Mouse (Mus musculus): Measurements from ENCODE around the gene Erbb4.

Gene Erbb4

GRCm38 (mm10) chr1:69024858-69025257 is 83.0 kb downstream of the Erbb4 start:
- no peak for DNase-seq (ENCODE audit: low spot score)

- DNase-seq (ENCODE audit: low spot score), result no peak
Observed at GRCm38 (mm10) chr1:69023157-69023925, 84.5 kb downstream of the Erbb4 start.

GRCm38 (mm10) chr1:69009800-69010505 is 97.9 kb downstream of the Erbb4 start:
- no peak for DNase-seq (ENCODE audit: low spot score)

GRCm38 (mm10) chr1:69001371-69001770 is 106.5 kb downstream of the Erbb4 start:
- DNase-seq (ENCODE audit: low spot score), result no peak

GRCm38 (mm10) chr1:68979251-68979650 is 128.6 kb downstream of the Erbb4 start:
- DNase-seq (ENCODE audit: low spot score), result no peak

GRCm38 (mm10) chr1:68978571-68978970 is 129.3 kb downstream of the Erbb4 start:
- DNase-seq (ENCODE audit: low spot score), result no peak

GRCm38 (mm10) chr1:68973355-68974127 is 134.3 kb downstream of the Erbb4 start:
- no peak for DNase-seq (ENCODE audit: low spot score)

- DNase-seq (ENCODE audit: low spot score), result no peak
Observed at GRCm38 (mm10) chr1:68964127-68964526, 143.7 kb downstream of the Erbb4 start.

GRCm38 (mm10) chr1:68961365-68962116 is 146.3 kb downstream of the Erbb4 start:
- no peak for DNase-seq (ENCODE audit: low spot score)

GRCm38 (mm10) chr1:68956766-68957533 is 150.9 kb downstream of the Erbb4 start:
- no peak for DNase-seq (ENCODE audit: low spot score)

- no peak for DNase-seq (ENCODE audit: low spot score)
Observed at GRCm38 (mm10) chr1:68955482-68955881, 152.4 kb downstream of the Erbb4 start.

- DNase-seq (ENCODE audit: low spot score), result no peak
Observed at GRCm38 (mm10) chr1:68943141-68943540, 164.7 kb downstream of the Erbb4 start.

- no peak for DNase-seq (ENCODE audit: low spot score)
Observed at GRCm38 (mm10) chr1:68934804-68935203, 173.1 kb downstream of the Erbb4 start.

- DNase-seq (ENCODE audit: low spot score), result no peak
Observed at GRCm38 (mm10) chr1:68933330-68934065, 174.4 kb downstream of the Erbb4 start.

GRCm38 (mm10) chr1:68917828-68918227 is 190.0 kb downstream of the Erbb4 start:
- DNase-seq (ENCODE audit: low spot score), result no peak

GRCm38 (mm10) chr1:68892041-68892440 is 215.8 kb downstream of the Erbb4 start:
- DNase-seq (ENCODE audit: low spot score), result no peak

GRCm38 (mm10) chr1:68886823-68887222 is 221.0 kb downstream of the Erbb4 start:
- no peak for DNase-seq (ENCODE audit: low spot score)

- no peak for DNase-seq (ENCODE audit: low spot score)
Observed at GRCm38 (mm10) chr1:68874954-68875353, 232.9 kb downstream of the Erbb4 start.

GRCm38 (mm10) chr1:68873635-68874020 is 234.2 kb downstream of the Erbb4 start:
- no peak for DNase-seq (ENCODE audit: low spot score)

- no peak for DNase-seq (ENCODE audit: low spot score)
Observed at GRCm38 (mm10) chr1:68872976-68873634, 234.8 kb downstream of the Erbb4 start.

All from MN1 (cell line).